Mouse (Mus musculus) spleen, adult 2 months (tissue): ENCODE results near the gene Dph3.

Source experiments
- CTCF ChIP-seq: fragments of 200-500 bp; IDR thresholded peaks from 2 replicates; pipeline ENCODE4 v1.5.1; 2011; ENCODE audit warnings: mild to moderate bottlenecking, inconsistent platforms; ENCODE audit not compliant: insufficient read depth, insufficient read length, insufficient replicate concordance; ENCODE audit errors: extremely low read depth
- POLR2A ChIP-seq: fragments of 200-500 bp; IDR thresholded peaks from 2 replicates; pipeline ENCODE4 v1.6.1; 2011; ENCODE audit warnings: low read depth, low read length, inconsistent platforms

GRCm38 (mm10) chr14:32093018-32093417 lies 7.5 kb upstream of the Dph3 start:
- TF ChIP-seq CTCF (no peak), POLR2A (no peak)
